Mouse (Mus musculus): ENCODE results near the gene Kdm5b. TPM values are rescaled to one million over a fixed set of nuclear protein-coding genes. Genes with fewer than 3 reads are reported as not detected.

Gene Kdm5b
- polyA plus RNA-seq, 1 experiment from 2014 or later: 75.9 TPM

DNA sequence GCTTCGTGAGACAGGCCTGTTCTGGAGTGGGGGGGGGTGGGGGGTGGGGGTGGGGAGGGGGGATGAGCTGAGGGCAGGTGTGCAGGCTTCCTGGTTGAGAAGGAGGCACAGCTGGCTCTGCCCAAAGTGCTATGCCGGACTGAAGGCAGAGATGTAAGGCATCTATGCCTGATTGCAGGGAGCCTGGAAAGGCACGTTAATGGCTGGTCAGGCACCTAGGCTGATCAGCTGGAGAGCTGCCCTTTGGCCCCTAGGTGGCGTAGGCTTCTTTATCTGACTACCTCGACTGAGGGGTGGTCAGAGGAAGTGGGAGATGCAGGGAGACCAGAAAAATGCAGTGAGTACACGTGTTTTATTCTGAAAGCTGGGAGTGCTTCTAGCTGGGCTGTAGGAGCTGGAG, 120.6 kb downstream of the Kdm5b start:
- no peaks in the 10 kb centered on the region for H3K27me3 ChIP-seq (ENCODE audit: control insufficient read depth, insufficient read depth, low read length)
- H3K4me3 ChIP-seq (ENCODE audit: low read length): no peak overlapping the region
- H3K9me3 ChIP-seq (ENCODE audit: control insufficient read depth, low read length): no peaks in the 10 kb centered on the region
- H3K4me1 ChIP-seq (ENCODE audit: control insufficient read depth, insufficient read depth, low read length): 0 out of 2 replicates have a peak, but pooled peaks cover 5% of the 10 kb centered on the region
- WGBS: 21% methylated on average over 6 of the region's 6 CpGs
- H3K9ac ChIP-seq (ENCODE audit: low read depth, low read length): no peak overlapping the region
- no peak overlapping the region for H3K4me2 ChIP-seq (replicated peaks; ENCODE audit: low read depth, low read length)
- H3K36me3 ChIP-seq (ENCODE audit: control insufficient read depth, insufficient read depth, low read length): no peaks in the 10 kb centered on the region
- no peak overlapping the region for H3K27ac ChIP-seq (ENCODE audit: low read depth, low read length)
- peak; percentile 34; the same call in 1 of the 2 replicates for ATAC-seq (ENCODE audit: low FRiP score, low TSS enrichment)

DNA sequence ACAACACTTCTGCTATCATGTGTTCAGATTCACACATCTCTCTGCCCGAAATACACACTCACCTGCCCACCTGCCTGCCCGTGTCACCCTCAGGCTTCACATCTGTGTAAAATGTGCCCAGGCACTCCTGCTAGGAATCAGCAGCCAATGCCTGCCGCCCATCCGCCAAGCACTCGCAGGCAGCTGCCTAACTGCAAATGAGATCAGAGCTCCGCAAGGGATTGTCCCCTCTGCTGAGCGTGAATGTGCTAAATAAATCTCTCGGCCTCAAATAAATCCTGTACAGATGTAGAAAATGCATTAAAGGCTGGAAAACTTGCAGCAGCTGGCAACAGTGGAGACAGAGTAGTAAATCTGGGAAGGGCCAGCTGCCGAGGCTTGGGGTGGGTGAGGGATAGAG, 122.5 kb downstream of the Kdm5b start:
- Histone ChIP-seq H3K9ac (ENCODE audit: low read depth, low read length) (no peak overlapping the region), H3K27me3 (ENCODE audit: control insufficient read depth, insufficient read depth, low read length) (no peaks in the 10 kb centered on the region), H3K9me3 (ENCODE audit: control insufficient read depth, low read length) (no peaks in the 10 kb centered on the region), H3K4me1 (ENCODE audit: control insufficient read depth, insufficient read depth, low read length) (0 out of 2 replicates have a peak, but pooled peaks cover 5% of the 10 kb centered on the region), H3K4me2 (replicated peaks; ENCODE audit: low read depth, low read length) (no peak overlapping the region), H3K4me3 (ENCODE audit: low read length) (no peak overlapping the region), H3K27ac (ENCODE audit: low read depth, low read length) (no peak overlapping the region; the same call in 1 of the 2 replicates), H3K36me3 (ENCODE audit: control insufficient read depth, insufficient read depth, low read length) (no peaks in the 10 kb centered on the region)
- WGBS: 39% methylated on average over 9 of the region's 9 CpGs
- ATAC-seq (ENCODE audit: low FRiP score, low TSS enrichment): no peak; the same call in 1 of the 2 replicates

Other genes starting within 250 kb of the Kdm5b start
- gene Ppfia4, start 227.2 kb upstream of the Kdm5b start, polyA plus RNA-seq (2014; fragmentation: Nextera tagmentation; extraction: Ambion mirVana): 1.6 and 2.7 TPM in 2 replicates
- 57.0 and 91.3 TPM in 2 replicates for gene Tmem183a, start 198.2 kb upstream of the Kdm5b start, polyA plus RNA-seq (2014; fragmentation: Nextera tagmentation; extraction: Ambion mirVana)
- not detected in 2 replicates for gene 4933406M09Rik, start 174.2 kb upstream of the Kdm5b start, polyA plus RNA-seq (2014; fragmentation: Nextera tagmentation; extraction: Ambion mirVana)
- gene Cyb5r1, start 154.6 kb upstream of the Kdm5b start, polyA plus RNA-seq (2014; fragmentation: Nextera tagmentation; extraction: Ambion mirVana): 28.4 and 36.7 TPM in 2 replicates
- 77.4 and 91.3 TPM in 2 replicates for gene Adipor1, start 144.8 kb upstream of the Kdm5b start, polyA plus RNA-seq (2014; fragmentation: Nextera tagmentation; extraction: Ambion mirVana)
- gene Klhl12, start 104.6 kb upstream of the Kdm5b start, polyA plus RNA-seq (2014; fragmentation: Nextera tagmentation; extraction: Ambion mirVana): 17.3 and 27.8 TPM in 2 replicates
- 38.0 and 46.3 TPM in 2 replicates for gene Rabif, start 65.5 kb upstream of the Kdm5b start, polyA plus RNA-seq (2014; fragmentation: Nextera tagmentation; extraction: Ambion mirVana)
- not detected in 2 replicates for gene Mgat4e, start 10.5 kb upstream of the Kdm5b start, polyA plus RNA-seq (2014; fragmentation: Nextera tagmentation; extraction: Ambion mirVana)
- 1.2 and 1.3 TPM in 2 replicates for gene Syt2, start 86.5 kb downstream of the Kdm5b start, polyA plus RNA-seq (2014; fragmentation: Nextera tagmentation; extraction: Ambion mirVana)